Mouse (Mus musculus): Measurements from ENCODE around the gene Tmem62. TPM values are rescaled to one million over a fixed set of nuclear protein-coding genes. Genes with fewer than 3 reads are reported as not detected.
"Not testable (repeated sequence)": the region's sequence is repeated elsewhere in the genome, so short reads cannot be mapped to it uniquely, and the experiment has no call there.

Tmem62 gene
- total RNA-seq (2021) = 1 to 10 TPM; 3.0 to 3.3 TPM
- long read RNA-seq, experiment 1, partial matches to known transcripts = 0 of 5 reads
- long read RNA-seq, experiment 1, other reads (novel, unspliced or antisense) = 2 of 5 reads
- long read RNA-seq, experiment 2, partial matches to known transcripts = 0 of 5 reads
- long read RNA-seq, experiment 2, other reads (novel, unspliced or antisense) = 2 of 5 reads

- TF ChIP-seq CTCF (IDR thresholded peaks at IDR 0.05) = peak; percentile 66
- Histone ChIP-seq H3K4me3 (peak within 1 kb of the TSS; percentile 98), H3K27ac (peak within 1 kb of the TSS; percentile 94)
- intact Hi-C loops (cut with DNase I) = no loop called here
- peak; percentile 79 for DNase-seq
These were observed at the start of gene Tmem62 for GRCm38 (mm10) chr2:120976990-120977925. Gene Tmem62, plus strand, starts transcription at chr2:120977017.

DNA sequence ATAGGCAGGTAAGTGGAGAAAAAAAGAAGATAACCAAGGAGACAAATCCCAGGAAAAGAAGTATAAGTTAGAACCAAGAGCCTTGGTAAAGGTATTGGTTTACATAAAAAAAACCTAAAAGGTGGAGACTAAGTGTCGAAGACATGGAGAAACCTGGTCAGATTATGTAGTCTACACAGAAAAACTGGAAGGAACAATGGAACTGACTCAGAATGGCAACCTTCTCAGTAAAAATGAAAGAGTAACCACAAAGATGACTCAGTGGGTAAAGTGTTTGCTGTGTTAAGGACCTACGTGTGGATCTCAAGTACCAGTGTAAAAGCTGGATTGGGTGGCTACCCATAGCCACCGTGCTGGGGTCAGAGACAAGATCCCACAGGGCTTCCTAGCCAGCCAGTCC lies 43.8 kb upstream of the Tmem62 start:
- intact Hi-C loops (cut with DNase I) = loop anchor here (5.0 kb wide), 1 partner anchor 36 kb away; no protein-coding TSS in a partner anchor
- Histone ChIP-seq H3K4me3 (no peak overlapping the region), H3K27ac (no peak overlapping the region)
- no peak for TF ChIP-seq CTCF (IDR thresholded peaks at IDR 0.05)
- DNase-seq = no peak

DNA sequence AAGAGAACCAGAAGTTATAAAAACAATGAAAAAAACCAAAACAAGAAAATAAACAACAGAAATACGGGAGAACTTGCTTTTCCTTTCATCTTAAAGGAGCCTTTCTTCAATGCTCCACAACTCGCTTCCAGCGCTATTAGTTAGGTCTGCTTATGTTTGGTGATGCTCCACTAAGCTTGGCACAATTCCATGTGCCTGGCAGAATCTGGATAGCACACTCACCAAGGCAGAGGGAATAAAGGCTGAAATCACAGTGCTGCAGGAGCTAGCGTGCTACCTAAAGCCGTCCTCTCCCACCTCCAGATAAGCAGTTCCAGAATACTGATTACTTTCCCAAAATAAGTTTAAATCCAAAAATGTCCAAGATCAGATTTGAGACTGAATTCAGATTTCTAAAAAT lies 25.6 kb upstream of the Tmem62 start:
- TF ChIP-seq CTCF (IDR thresholded peaks at IDR 0.05) = no peak
- Histone ChIP-seq H3K27ac (no peak overlapping the region), H3K4me3 (no peak overlapping the region)
- DNase-seq = no peak
- intact Hi-C loops (cut with DNase I) = no loop called here

- TF ChIP-seq CTCF (IDR thresholded peaks at IDR 0.05) = no peak
- intact Hi-C loops (cut with DNase I) = no loop called here
- Histone ChIP-seq H3K4me3 (no peak overlapping the region), H3K27ac (no peak overlapping the region)
- no peak for DNase-seq
These were observed 24.5 kb upstream of the Tmem62 start for GRCm38 (mm10) chr2:120952176-120952938.

DNA sequence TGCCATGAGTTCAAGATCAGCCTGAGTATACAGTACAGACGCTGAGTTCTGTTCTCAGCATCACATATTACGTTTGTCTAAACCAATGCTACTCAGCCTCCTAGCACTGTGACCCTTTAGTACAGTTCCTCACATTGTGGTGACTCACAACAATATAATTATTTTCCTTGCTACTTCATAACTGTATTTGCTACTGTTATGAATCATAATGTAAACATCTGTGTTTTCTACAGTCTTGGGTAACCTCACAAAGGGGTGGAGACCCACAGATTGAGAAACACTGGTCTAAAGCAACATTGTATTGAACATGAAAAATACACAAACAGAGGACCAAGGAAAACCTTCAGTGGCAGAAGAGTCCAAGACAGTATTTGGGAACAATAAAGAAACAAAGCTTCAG lies 17.5 kb upstream of the Tmem62 start:
- intact Hi-C loops (cut with DNase I) = no loop called here
- no peak overlapping the region for H3K27ac ChIP-seq
- DNase-seq = no peak
- H3K4me3 ChIP-seq = no peak overlapping the region
- no peak for TF ChIP-seq CTCF (IDR thresholded peaks at IDR 0.05)

DNA sequence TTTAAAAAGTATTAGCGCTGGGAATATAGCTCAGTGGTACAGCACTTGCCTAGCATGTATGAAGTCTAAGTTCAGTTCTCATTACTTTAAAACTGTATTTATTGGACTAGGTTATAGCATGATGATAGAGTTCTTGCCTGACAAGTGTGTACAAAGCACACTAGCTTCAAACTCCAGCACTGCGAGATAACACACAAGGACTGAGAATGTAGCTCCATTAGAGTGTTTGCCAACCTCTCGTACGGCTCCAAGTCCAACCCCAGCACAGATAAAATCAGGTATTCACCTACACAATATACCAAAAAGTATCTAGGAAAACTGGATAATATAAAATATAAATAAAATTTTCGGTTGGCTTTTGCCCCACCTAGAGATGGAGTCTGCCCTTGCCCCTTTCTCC lies 17.0 kb upstream of the Tmem62 start:
- no peak for DNase-seq
- no peak for TF ChIP-seq CTCF (IDR thresholded peaks at IDR 0.05)
- Histone ChIP-seq H3K27ac (no peak overlapping the region), H3K4me3 (no peak overlapping the region)
- intact Hi-C loops (cut with DNase I) = no loop called here

DNA sequence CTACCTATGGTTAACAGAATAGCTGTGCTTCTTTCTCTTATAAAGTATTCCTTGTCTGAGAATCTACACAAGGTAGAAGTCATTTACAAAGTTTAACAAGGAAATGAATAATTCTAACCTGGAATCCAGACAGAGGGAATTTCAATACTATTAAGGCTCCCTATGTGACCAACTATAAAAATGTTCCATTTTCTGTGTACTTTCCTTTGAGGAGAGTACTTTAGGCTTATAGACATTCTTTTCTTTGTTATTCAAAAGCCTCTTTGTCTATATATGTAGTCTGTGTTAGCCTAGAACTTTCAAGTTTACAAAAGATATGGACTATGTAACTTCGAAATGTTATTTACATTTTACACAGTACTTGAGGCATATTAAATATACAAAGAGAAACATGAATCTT lies 16.6 kb upstream of the Tmem62 start:
- Histone ChIP-seq H3K4me3 (no peak overlapping the region), H3K27ac (no peak overlapping the region)
- no peak for TF ChIP-seq CTCF (IDR thresholded peaks at IDR 0.05)
- intact Hi-C loops (cut with DNase I) = no loop called here
- DNase-seq = no peak

GRCm38 (mm10) chr2:120963110-120963509 lies 13.7 kb upstream of the Tmem62 start:
- TF ChIP-seq CTCF (IDR thresholded peaks at IDR 0.05) = no peak
- no peak overlapping the region for H3K4me3 ChIP-seq
- H3K27ac ChIP-seq = no peak overlapping the region
- no peak for DNase-seq
- intact Hi-C loops (cut with DNase I) = no loop called here

GRCm38 (mm10) chr2:120965486-120965885 lies 11.3 kb upstream of the Tmem62 start:
- no peak overlapping the region for H3K4me3 ChIP-seq
- intact Hi-C loops (cut with DNase I) = no loop called here
- TF ChIP-seq CTCF (IDR thresholded peaks at IDR 0.05) = no peak
- no peak overlapping the region for H3K27ac ChIP-seq
- no peak for DNase-seq

DNA sequence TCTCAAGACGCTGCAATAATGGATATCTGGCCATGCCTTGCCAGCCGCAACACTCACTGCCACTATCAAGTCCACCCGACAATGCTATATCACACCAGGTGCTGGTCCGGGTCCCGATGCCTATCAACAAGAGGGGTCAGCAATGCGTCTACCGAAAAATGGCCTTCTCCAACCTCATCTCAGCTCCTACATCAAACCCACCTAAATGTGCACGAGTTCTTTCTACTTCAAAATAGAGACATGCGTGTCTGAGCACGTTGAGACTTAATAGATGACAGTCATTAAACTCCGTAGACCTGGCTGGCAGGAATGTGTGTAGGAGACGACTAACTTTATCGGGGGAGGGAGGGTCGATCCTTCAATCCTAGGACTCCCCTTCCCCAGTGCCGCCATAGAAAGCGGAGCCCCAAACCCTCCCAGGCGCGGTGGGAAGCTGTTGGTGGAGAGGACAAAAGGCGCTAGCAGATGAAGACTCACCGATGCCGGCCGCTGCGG lies 6.7 kb upstream of the Tmem62 start:
- Histone ChIP-seq H3K4me3 (peak overlapping the region; percentile 99), H3K27ac (peak overlapping the region; percentile 94)
- peak; percentile 22 for DNase-seq
- intact Hi-C loops (cut with DNase I) = no loop called here
- no peak for TF ChIP-seq CTCF (IDR thresholded peaks at IDR 0.05)

GRCm38 (mm10) chr2:120970559-120971080 lies 6.2 kb upstream of the Tmem62 start, which contains the start of gene Ubr1:
Gene Ubr1, minus strand, starts transcription at chr2:120970715.
- H3K4me3 ChIP-seq = peak within 1 kb of the TSS; percentile 99
- peak within 1 kb of the TSS; percentile 94 for H3K27ac ChIP-seq
- intact Hi-C loops (cut with DNase I) = no loop called here
- TF ChIP-seq CTCF (IDR thresholded peaks at IDR 0.05) = peak; percentile 3; the same call in 1 of the 2 replicates
- DNase-seq = peak; percentile 92

GRCm38 (mm10) chr2:120971766-120972165 lies 5.1 kb upstream of the Tmem62 start:
- Histone ChIP-seq H3K4me3 (no peak overlapping the region; the same call in 1 of the 2 replicates), H3K27ac (no peak overlapping the region)
- TF ChIP-seq CTCF (IDR thresholded peaks at IDR 0.05) = no peak
- DNase-seq = no peak
- intact Hi-C loops (cut with DNase I) = no loop called here

DNA sequence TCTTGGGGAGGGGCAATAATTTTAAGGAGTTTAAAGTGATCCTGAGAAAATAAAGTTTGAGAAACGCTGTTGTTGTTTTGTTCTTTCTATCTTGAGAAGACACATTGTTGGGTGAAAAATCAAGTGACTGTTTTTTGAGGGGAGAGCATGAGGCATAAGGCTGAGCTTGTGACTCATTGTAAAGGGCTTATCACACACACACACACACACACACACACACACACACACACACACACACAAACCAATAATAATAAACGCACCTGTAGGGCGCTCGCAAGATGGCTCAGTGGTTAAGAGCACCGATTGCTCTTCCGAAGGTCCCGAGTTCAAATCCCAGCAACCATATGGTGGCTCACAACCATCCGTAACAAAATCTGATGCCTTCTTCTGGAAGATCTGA lies 4.6 kb upstream of the Tmem62 start:
- H3K27ac ChIP-seq; H3K4me3 ChIP-seq; intact Hi-C loops (cut with DNase I); DNase-seq: not testable (repeated sequence)
